Mouse (Mus musculus) liver (tissue): ENCODE data around the gene Zc3h4.

Experiments used
- DNase-seq: peaks from one replicate; pipeline ENCODE4 v3.0.0-alpha.2; 2020; ENCODE audit warnings: mixed read lengths

Zc3h4 gene

DNA sequence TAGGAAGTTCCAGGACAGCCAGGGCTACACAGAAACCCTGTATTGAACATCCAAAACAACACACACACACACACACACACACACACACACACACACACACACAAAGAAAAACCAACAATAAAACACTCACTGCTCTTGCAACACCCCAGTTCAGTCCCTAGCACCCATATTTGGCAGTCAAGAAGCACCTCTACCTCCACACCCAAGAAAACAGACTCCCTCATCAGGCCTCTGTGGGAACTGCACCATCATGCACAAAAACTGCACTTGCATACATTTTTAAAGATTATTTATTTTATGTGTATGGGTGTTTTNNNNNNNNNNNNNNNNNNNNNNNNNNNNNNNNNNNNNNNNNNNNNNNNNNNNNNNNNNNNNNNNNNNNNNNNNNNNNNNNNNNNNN, 40.5 kb downstream of the Zc3h4 start:
- peak; percentile 36 for DNase-seq

- DNase-seq: no peak
These were observed 50.9 kb downstream of the Zc3h4 start for GRCm38 (mm10) chr7:16451656-16452055.

DNA sequence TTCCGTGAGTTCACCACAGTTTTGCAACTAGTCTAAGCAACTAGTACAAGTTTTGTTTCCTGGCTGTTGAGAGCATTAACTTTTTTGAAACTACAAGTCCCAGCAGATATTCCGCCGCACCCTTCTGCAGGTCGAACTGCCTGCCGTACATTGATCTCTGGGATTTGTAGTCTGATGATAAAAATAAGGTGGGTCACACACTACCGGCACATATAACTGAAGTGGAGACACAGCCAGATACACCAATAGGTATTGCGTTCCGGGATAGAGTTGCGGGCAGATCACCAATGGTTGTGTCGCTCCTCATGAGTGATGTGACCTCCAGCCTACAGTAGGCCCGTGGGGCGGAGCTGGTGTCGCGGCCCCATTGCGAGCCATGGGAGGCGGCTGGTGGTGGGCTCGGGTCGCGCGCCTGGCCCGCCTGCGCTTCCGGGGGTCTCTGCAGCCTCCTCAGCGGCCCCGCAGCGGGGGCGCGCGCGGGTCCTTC, 51.9 kb downstream of the Zc3h4 start, which contains the start of gene Tmem160:
TSS of gene Tmem160 (plus strand) at position 193 of the 487 bp plus-strand sequence.
- peak; percentile 88 for DNase-seq

DNA sequence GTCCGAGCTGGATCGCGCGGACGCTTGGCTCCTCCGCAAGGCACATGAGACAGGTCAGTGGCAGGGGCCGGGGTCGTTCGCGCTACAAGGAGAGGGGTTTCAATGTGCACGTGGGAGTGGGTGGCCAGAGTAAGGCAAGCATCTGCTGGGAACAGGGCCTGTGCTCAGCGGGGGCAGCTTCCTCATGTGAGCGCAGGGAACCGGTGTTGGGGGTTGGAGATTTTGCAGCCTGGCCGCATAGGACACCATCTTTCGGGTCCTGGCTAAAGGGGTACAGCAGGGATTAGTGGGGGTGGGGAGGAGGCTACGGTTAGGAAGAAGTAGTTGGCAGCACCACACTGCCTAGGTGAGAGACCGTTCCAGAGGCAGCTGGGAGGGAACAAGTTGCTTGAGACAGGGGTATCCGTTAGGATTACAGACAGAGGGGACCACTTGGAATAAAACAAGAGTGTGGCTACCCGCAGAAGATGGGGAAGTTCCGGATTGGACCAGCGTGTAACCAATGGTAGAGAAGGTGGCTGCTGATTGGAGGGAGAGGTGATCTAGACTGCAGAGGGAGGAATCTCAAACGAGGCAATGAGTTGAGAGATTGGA, 52.5 kb downstream of the Zc3h4 start:
- peak; percentile 59 for DNase-seq

DNA sequence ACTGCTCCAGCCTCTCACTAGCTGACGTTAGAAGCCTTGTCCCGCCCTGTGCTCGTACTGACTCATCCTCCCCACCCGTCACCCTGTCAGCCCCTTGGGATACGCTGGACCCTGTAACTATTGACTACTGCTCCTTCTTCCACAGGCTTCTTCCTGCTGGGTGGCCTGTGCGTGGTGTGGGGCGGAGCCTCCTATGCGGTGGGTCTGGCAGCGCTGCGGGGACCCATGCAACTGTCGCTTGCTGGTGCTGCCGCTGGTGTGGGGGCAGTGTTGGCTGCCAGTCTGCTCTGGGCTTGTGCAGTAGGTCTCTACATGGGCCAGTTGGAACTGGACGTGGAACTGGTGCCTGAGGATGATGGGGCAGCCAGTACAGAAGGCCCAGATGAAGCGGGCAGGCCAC, 54.3 kb downstream of the Zc3h4 start:
- DNase-seq: no peak

GRCm38 (mm10) chr7:16456289-16456688, 55.6 kb downstream of the Zc3h4 start:
- DNase-seq: no peak

DNA sequence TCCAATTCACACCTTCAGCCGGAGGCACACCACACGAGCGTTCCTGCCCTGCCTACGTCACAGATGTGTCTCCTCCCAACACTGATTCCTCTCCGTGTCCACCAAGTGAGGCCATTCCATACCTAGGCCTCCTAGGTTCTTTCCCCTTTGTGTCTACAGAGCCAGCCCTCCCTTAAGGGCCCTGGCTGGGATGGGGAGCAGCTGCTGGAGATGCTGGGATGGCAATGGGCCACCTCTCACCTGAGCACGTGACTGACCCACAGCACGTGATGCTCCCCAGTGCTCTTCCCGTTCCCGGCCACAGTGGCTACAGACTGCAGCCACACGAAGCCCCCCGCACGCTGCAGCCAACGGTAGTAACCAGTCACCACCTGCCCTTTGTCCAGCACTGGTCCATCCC, 59.9 kb downstream of the Zc3h4 start:
- DNase-seq: no peak

DNA sequence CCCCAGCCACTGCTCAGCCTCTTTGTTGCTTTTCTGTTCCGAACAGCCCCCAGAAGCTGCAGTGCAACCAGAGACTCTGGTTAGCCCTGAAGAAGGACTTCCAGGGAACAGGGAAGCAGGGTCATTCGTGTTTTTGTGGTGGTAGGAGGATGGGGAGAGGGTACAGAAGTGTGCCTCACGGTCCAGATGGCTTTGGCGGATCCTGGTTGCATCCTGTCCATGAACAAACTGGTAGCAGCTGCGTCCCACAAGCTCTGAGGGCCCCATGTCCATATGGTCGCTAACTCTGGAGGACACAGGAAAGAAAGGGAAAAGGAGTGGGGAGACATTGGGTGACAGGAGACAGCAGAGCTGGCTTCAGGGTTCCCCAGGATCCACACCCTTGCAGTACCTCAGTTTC, 60.4 kb downstream of the Zc3h4 start:
- DNase-seq: no peak

GRCm38 (mm10) chr7:16461705-16462104, 61.0 kb downstream of the Zc3h4 start:
- DNase-seq: no peak

DNA sequence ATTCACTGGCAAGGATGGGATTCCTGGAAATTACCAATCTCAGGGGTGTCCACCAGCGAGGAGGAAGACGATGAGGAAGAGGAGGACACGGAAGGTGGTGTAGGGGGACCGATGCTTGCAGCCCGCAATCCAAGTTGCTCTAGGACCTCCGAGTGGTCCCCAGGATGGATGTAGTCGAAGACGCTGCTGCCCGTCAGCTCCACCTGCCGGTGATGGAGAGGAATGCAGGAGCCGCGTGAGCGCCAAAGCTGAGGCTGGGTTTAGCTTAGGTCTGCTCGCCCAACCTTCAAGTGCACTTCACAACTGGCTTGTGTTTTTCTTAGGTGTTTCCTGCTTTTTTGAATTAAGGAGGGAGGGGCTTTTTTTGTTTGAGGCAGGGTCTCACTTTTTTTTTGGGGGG, 62.5 kb downstream of the Zc3h4 start:
- DNase-seq: peak; percentile 80

GRCm38 (mm10) chr7:16465160-16465559, 64.5 kb downstream of the Zc3h4 start:
- peak; percentile 77 for DNase-seq

DNA sequence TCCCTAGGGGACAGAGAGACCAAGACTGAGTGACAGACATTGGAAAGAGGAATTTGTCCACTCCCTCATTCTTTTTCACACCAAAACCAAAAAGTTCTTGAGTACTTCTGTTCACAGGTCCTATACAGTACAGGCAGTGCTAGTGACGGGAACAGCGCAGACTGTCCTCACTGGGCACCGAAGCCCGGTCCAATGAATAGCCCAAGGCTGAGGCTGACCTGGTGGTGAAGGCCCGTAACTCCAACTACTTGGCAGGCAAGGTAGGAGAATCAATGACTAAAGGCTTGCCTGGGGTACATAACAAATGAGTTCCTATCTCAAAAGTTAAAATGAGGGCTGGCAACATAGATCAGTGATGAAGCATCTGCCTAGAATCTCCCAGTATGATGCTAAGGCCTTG, 64.9 kb downstream of the Zc3h4 start:
- DNase-seq: no peak

DNA sequence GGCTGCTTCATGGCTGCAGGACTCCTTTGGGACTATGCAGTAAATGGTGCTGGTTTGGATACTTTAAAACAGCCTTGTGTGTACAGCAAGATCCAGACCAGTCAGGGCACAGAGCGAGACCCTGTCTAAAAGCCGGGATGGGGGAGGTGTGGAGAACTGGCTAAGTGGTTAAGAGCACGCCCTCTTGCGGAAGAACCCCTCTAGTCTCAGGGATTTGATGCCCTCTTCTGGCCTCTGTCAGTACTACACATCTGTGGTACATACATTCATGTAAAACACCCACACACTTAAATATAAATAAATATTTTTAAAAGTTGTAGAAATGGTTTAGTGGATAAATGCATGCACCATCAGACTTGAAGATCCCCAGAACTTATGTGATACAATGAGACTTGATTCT, 65.9 kb downstream of the Zc3h4 start:
- DNase-seq: peak; percentile 58

- no peak for DNase-seq
These were observed 67.4 kb downstream of the Zc3h4 start for GRCm38 (mm10) chr7:16468115-16468514.

DNA sequence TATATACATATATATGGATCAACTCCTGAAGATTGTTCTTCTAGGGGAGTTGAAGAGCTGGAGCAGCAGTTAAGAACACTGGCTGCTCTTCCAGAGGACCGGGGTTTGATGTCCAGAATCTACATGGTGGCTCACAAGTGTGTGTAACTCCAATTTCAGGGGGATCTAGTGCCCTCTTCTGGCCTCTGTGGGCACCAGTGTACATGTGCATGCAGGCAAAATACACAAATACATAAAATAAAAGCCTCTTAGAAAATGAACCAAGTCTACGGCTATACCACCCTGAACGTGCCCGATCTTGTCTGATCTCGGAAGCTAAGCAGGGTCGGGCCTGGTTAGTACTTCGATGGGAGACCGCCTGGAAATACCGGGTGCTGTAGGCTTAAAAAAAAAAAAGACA, 70.8 kb downstream of the Zc3h4 start:
- no peak for DNase-seq

- DNase-seq: no peak
These were observed 71.5 kb downstream of the Zc3h4 start for GRCm38 (mm10) chr7:16472116-16472709.

DNA sequence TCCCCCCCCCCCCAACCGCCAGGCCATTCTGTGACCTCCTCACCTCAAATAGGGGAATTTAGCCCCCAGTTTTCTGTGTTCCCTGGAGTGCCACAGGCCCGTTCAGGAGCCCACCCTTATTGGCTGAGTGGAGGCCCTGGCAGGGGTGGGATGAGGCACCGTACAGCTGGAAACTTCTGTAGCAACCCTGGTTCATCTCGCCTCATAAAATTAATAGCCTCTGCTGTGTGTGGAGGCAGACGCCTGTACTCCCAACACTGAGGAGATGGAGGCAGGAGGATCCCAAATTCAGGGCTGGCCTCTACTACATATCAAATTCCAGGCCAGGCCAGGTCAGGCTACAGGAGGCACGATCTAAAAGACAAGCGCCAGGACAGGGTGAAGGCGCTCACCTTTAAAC, 73.1 kb downstream of the Zc3h4 start:
- DNase-seq: no peak

DNA sequence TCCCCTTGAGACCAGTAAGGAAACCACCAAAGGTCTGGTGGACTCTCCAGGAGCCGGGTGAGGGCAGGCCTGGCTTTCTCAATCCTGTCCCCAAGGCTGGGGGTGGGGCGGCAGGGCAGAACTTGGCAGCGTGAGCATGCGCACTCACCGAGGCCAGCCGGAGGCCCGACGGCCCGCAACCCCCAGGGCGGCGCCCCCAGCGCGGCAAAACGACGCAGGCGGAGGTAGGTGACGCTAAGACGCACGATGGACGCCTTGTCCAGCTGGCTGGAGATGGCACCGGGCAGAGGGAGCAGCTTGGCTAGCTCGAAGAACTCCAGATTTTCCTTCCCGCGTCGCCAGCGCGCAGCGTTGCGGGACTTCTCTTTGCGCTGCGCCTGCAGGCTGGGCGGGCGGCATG, 73.7 kb downstream of the Zc3h4 start:
- DNase-seq: peak; percentile 27

- no peak for DNase-seq
These were observed 74.6 kb downstream of the Zc3h4 start for GRCm38 (mm10) chr7:16475321-16475720.

DNA sequence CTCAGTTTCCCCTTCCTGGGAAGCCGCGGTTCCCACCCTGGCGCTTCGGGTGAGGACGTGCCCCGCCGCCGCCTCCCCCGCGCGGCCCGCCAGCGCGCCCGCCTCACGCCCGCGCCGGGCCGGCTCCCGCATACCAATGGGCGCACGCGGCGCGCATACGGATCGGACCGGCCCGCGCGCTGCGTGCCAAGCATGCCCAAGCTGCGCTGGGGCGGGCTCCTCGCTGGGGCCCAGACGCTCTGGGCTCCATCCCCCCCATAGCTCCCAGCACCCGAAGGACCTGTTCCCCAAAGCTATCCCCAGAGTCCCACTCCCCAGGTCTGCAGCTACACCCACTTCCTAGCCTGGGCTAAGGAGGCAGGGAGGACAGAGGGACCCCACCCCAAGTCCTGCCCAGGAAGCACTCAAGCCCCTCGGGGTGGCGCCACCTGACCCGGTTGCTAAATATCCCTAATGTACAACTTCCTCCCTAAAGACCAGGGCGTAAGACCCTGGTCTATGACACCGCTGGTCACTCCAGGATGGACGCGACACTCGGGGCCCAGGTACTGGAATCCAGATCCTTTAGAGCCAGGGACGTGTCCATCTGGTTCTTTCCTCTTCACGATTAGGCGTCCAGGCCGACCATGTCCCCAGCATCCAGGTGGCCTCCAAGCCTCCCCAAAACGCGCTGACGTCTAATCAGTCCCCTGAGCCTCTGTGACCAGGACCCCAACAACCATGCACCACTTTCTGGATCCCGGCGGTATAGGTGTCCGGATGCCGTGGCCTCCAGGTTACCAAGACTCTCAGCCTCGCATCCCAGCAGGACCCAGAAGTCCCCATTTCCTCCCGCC, 75.3 kb downstream of the Zc3h4 start:
- no peak for DNase-seq

DNA sequence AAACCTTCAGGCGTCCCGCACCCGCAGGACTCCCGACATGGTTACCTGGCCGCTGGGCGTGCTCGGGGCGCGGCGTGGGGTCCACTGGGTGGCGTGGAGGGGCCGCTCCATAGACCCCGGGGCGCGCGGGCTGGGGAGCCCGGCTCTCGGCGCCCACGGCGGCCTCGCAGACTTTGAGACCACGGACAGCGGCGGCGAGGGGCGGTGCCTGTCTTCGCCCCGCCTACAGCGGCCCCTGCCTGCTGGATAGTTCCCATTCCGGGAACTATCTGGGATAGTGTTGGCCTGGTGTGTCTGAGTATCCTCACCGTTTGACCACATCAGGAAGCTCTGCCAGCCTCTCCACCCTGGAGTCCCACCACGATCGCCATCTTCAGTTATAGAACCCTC, 75.9 kb downstream of the Zc3h4 start:
- DNase-seq: peak; percentile 43

- no peak for DNase-seq
These were observed 76.9 kb downstream of the Zc3h4 start, which contains the start of gene Npas1 for GRCm38 (mm10) chr7:16477628-16478027. TSS of gene Npas1 (minus strand) at chr7:16477728.
